Comparison of ENCODE assay signal across 12 mouse cellular contexts in genomic region chr11:41158761-41159596, GRCm38 (mm10).
A peak's percentile ranks its signal among the peaks of the same experiment; 100 is the strongest.
DNase-seq lines count a peak whose midpoint lies in the region; ATAC-seq and TF ChIP-seq lines count a peak whose summit lies in the region.
"Had no signal": no experiment of that assay in that cellular context is flagged by ENCODE, and none has a peak within 500 bp of the region (broad histone marks: within the 10 kb centered on the region; RNA-seq: fewer than 3 reads in every experiment).

No protein-coding gene starts in this region.

- no peak for TF ChIP-seq POLR2A in kidney, adult 2 months (IDR thresholded peaks at IDR 0.05; ENCODE audit: low read depth, low read length)

- peak; percentile 45; the same call in 1 of the 2 replicates for ATAC-seq in hindbrain, embryonic 15.5 days (ENCODE audit: low FRiP score, low read depth)
- ATAC-seq in hindbrain, embryonic 11.5 days (ENCODE audit: low FRiP score), result no peak
- ATAC-seq in lung, postnatal 0 days, result no peak
- ATAC-seq: liver, postnatal 0 days had no signal

- no peak for TF ChIP-seq CTCF in kidney, adult 2 months (conservative IDR thresholded peaks at IDR 0.05; ENCODE audit: insufficient read depth, insufficient read length, low read depth, low read length)
- no peak for TF ChIP-seq CTCF in lung, postnatal 0 days (IDR thresholded peaks at IDR 0.05)

- no peaks in the 10 kb centered on the region for H3K9me3 ChIP-seq in hindbrain, embryonic 15.5 days
- H3K9me3 ChIP-seq in hindbrain, embryonic 11.5 days (ENCODE audit: control insufficient read depth, low read length), result no peaks in the 10 kb centered on the region
- H3K9me3 ChIP-seq in lung, postnatal 0 days (ENCODE audit: low read length), result no peaks in the 10 kb centered on the region
- H3K9me3 ChIP-seq: embryonic facial prominence, embryonic 12.5 days had no signal

- DNase-seq in hindbrain, embryonic 11.5 days (ENCODE audit: low spot score), result no peak
- DNase-seq in cerebellum, adult 11 months, result peak; percentile 70
- peak; percentile 45 to 68 for DNase-seq in cerebellum, postnatal 25 days
- DNase-seq in layer of hippocampus, postnatal 36 days, result peak; percentile 18 to 23
- no peak for DNase-seq in kidney, adult 2 months
- no peak for DNase-seq in lung, postnatal 0 days (ENCODE audit: low spot score)
- no peak for DNase-seq in adrenal gland, postnatal 36 days
- DNase-seq: heart, adult 2 months; kidney, postnatal 10 days; liver, postnatal 0 days had no signal

- H3K4me3 ChIP-seq in hindbrain, embryonic 15.5 days, result no peak overlapping the region
- no peak overlapping the region for H3K4me3 ChIP-seq in hindbrain, embryonic 11.5 days (ENCODE audit: low read depth, low read length)
- H3K4me3 ChIP-seq in kidney, adult 2 months (ENCODE audit: insufficient read depth, low read depth, low read length), result no peak overlapping the region
- no peak overlapping the region for H3K4me3 ChIP-seq in lung, postnatal 0 days (ENCODE audit: low read depth, low read length)
- H3K4me3 ChIP-seq: embryonic facial prominence, embryonic 12.5 days; heart, adult 2 months had no signal

- 51% methylated on average over 4 of the region's 4 CpGs for WGBS in hindbrain, embryonic 15.5 days
- WGBS in hindbrain, embryonic 11.5 days, result 76% methylated on average over 4 of the region's 4 CpGs
- WGBS in kidney, adult 2 months, result 70% methylated on average over 4 of the region's 4 CpGs
- 55% methylated on average over 4 of the region's 4 CpGs for WGBS in lung, postnatal 0 days

- TF ChIP-seq EP300 in lung, postnatal 0 days (IDR thresholded peaks at IDR 0.05), result no peak

- H3K4me1 ChIP-seq in hindbrain, embryonic 15.5 days (replicated peaks), result peaks cover 6% of the 10 kb centered on the region
- H3K4me1 ChIP-seq in hindbrain, embryonic 11.5 days (replicated peaks; ENCODE audit: control insufficient read depth, insufficient read depth, low read length), result no peaks in the 10 kb centered on the region
- H3K4me1 ChIP-seq in kidney, adult 2 months (ENCODE audit: control insufficient read depth, insufficient read depth, low read length), result no peaks in the 10 kb centered on the region
- no peaks in the 10 kb centered on the region for H3K4me1 ChIP-seq in lung, postnatal 0 days (ENCODE audit: insufficient read depth, low read depth, low read length)
- H3K4me1 ChIP-seq: embryonic facial prominence, embryonic 12.5 days had no signal

- no peak overlapping the region for H3K4me2 ChIP-seq in hindbrain, embryonic 15.5 days
- no peak overlapping the region for H3K4me2 ChIP-seq in hindbrain, embryonic 11.5 days (replicated peaks; ENCODE audit: low read depth, low read length)
- H3K4me2 ChIP-seq in lung, postnatal 0 days (replicated peaks; ENCODE audit: low read depth, low read length), result no peak overlapping the region
- H3K4me2 ChIP-seq: embryonic facial prominence, embryonic 12.5 days had no signal

- no peak overlapping the region for H3K9ac ChIP-seq in hindbrain, embryonic 15.5 days
- H3K9ac ChIP-seq in hindbrain, embryonic 11.5 days (ENCODE audit: low read depth, low read length), result no peak overlapping the region
- H3K9ac ChIP-seq in lung, postnatal 0 days (replicated peaks; ENCODE audit: low read depth), result no peak overlapping the region
- H3K9ac ChIP-seq: embryonic facial prominence, embryonic 12.5 days; liver, postnatal 0 days had no signal

- H3K36me3 ChIP-seq in hindbrain, embryonic 15.5 days, result no peaks in the 10 kb centered on the region
- no peaks in the 10 kb centered on the region for H3K36me3 ChIP-seq in hindbrain, embryonic 11.5 days (ENCODE audit: control insufficient read depth, insufficient read depth, low read length)
- H3K36me3 ChIP-seq in kidney, adult 2 months (ENCODE audit: control insufficient read depth, insufficient read depth, low read length), result no peaks in the 10 kb centered on the region
- no peaks in the 10 kb centered on the region for H3K36me3 ChIP-seq in lung, postnatal 0 days (ENCODE audit: insufficient read depth, low read length)
- H3K36me3 ChIP-seq: embryonic facial prominence, embryonic 12.5 days had no signal

- no peaks in the 10 kb centered on the region for H3K27me3 ChIP-seq in hindbrain, embryonic 15.5 days
- H3K27me3 ChIP-seq in hindbrain, embryonic 11.5 days (ENCODE audit: control insufficient read depth, insufficient read depth, low read length), result no peaks in the 10 kb centered on the region
- no peaks in the 10 kb centered on the region for H3K27me3 ChIP-seq in kidney, adult 2 months (replicated peaks; ENCODE audit: control insufficient read depth, insufficient read depth, low read length)
- no peaks in the 10 kb centered on the region for H3K27me3 ChIP-seq in lung, postnatal 0 days (replicated peaks; ENCODE audit: insufficient read depth, low read length)
- H3K27me3 ChIP-seq: embryonic facial prominence, embryonic 12.5 days had no signal

- H3K27ac ChIP-seq in hindbrain, embryonic 15.5 days (replicated peaks), result peak overlapping the region; percentile 43; the same call in 1 of the 2 replicates
- H3K27ac ChIP-seq in hindbrain, embryonic 11.5 days (ENCODE audit: low read depth, low read length), result no peak overlapping the region
- no peak overlapping the region for H3K27ac ChIP-seq in kidney, adult 2 months (ENCODE audit: insufficient read depth, low read depth, low read length)
- no peak overlapping the region for H3K27ac ChIP-seq in lung, postnatal 0 days (ENCODE audit: low read length)
- H3K27ac ChIP-seq: embryonic facial prominence, embryonic 12.5 days; heart, adult 2 months had no signal

Comparison
In these comparisons a context has a peak if more than half of its experiments do, and no peak if none do; other contexts are left out.
1. DNase-seq: peak in cerebellum, adult 11 months (single experiment), cerebellum, postnatal 25 days (2 of 2) and layer of hippocampus, postnatal 36 days (2 of 2); none in hindbrain, embryonic 11.5 days (single experiment), kidney, adult 2 months (single experiment), lung, postnatal 0 days (single experiment) and adrenal gland, postnatal 36 days (0 of 2).